Mouse (Mus musculus) intestine, embryonic 16.5 days (tissue): Measurements from ENCODE around the gene Vps13d. TPM values are rescaled to one million over a fixed set of nuclear protein-coding genes. Genes with fewer than 3 reads are reported as not detected.
A peak's percentile ranks its signal among the peaks of the same experiment; 100 is the strongest.

Source experiments
- ATAC-seq: fragments of 200-750 bp; cut with Nextera tagmentation; 2 replicates; pipeline ENCODE4 v1.8.0; 2017; ENCODE audit warnings: moderate TSS enrichment, moderate library complexity
- H3K27ac ChIP-seq: fragments of 300-500 bp; sonication (generic); 2 replicates; pipeline ENCODE4 v1.5.1; 2014; ENCODE audit warnings: mild to moderate bottlenecking, low read length
- H3K27me3 ChIP-seq: fragments of 300-500 bp; sonication (generic); replicated peaks from 2 replicates; pipeline ENCODE4 v1.6.1; 2014; ENCODE audit warnings: low read length, control low read depth, mixed read lengths; ENCODE audit not compliant: control insufficient read depth, insufficient read depth
- H3K36me3 ChIP-seq: fragments of 300-500 bp; sonication (generic); 2 replicates; pipeline ENCODE4 v1.6.1; 2014; ENCODE audit warnings: low read length, control low read depth; ENCODE audit not compliant: control insufficient read depth, insufficient read depth
- H3K4me1 ChIP-seq: fragments of 300-500 bp; sonication (generic); 2 replicates; pipeline ENCODE4 v1.6.1; 2014; ENCODE audit warnings: low read length, control low read depth, mixed read lengths; ENCODE audit not compliant: control insufficient read depth, insufficient read depth
- H3K4me2 ChIP-seq: fragments of 300-500 bp; sonication (generic); 2 replicates; pipeline ENCODE4 v1.6.1; 2014; ENCODE audit warnings: low read depth, low read length, control low read depth
- H3K4me3 ChIP-seq: fragments of 300-500 bp; sonication (generic); 2 replicates; pipeline ENCODE4 v1.5.1; 2014; ENCODE audit warnings: mild to moderate bottlenecking, low read length
- H3K9ac ChIP-seq: fragments of 300-500 bp; sonication (generic); 2 replicates; pipeline ENCODE4 v1.6.1; 2014; ENCODE audit warnings: low read depth, low read length
- H3K9me3 ChIP-seq: fragments of 300-500 bp; sonication (generic); 2 replicates; pipeline ENCODE4 v1.6.1; 2016; ENCODE audit warnings: low read length, control low read depth; ENCODE audit not compliant: control insufficient read depth
- WGBS: fragments of 180-500 bp; shearing (Covaris S2); extraction: QIAGEN DNeasy Blood & Tissue Kit; methylation state at CpG from one replicate; pipeline ENCODE4 v1.1.7; 2014; 5-methylcytosine and 5-hydroxymethylcytosine counted together
- polyA plus RNA-seq: library from polyadenylated mRNA; unstranded; fragments of >200 nt; fragmentation: Nextera tagmentation; extraction: Ambion mirVana; gene quantifications from 2 replicates; pipeline ENCODE4 v1.2.1, GENCODE M21; 2015

The Vps13d gene
- polyA plus RNA-seq = 10.0 and 11.4 TPM in 2 replicates

- H3K4me3 ChIP-seq = peak within 1 kb of the TSS; percentile 98
- ATAC-seq = peak; percentile 87
- under 1% methylated on average over 53 of the region's 53 CpGs for WGBS
- no peaks in the 10 kb centered on the region for H3K9me3 ChIP-seq
- no peaks in the 10 kb centered on the region for H3K36me3 ChIP-seq
- H3K9ac ChIP-seq = peak within 1 kb of the TSS; percentile 97
- H3K4me1 ChIP-seq = peaks cover 19% of the 10 kb centered on the region
- H3K27ac ChIP-seq = peak within 1 kb of the TSS; percentile 73
- H3K27me3 ChIP-seq = no peaks in the 10 kb centered on the region
- peak within 1 kb of the TSS; percentile 80 for H3K4me2 ChIP-seq
Measured at GRCm38 (mm10) chr4:145194559-145195162, at the start of gene Vps13d. Gene Vps13d (minus strand): TSS chr4:145195005.

DNA sequence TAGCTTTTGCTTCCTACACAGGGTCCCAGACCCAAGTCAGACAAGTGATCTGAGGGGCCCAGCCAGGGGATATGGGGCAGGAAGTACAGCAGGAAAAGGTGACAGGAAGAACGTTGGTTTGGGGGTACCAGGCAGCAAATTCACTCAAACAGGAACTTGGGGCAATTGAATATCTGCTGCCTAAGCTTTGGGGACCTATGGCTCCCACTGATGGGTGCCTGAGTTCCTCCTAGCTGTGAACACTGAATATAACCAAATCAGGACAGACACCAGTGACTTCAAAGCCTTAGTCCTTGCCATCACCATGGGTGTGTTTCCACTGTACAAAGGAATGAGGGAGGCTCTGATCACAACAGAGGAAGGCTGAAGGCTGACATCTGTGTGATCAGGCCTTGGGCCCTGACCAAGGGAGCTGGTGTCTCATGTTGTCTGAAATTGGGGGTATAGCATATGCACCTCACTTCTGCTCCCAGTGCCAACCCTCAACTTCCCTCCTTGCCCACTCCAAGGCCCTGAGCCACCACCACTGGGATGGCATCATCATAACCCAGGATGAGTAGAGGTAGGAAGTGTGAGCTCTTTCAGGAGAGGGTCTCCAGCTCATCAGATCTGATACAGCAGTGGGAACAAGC, 48.0 kb upstream of the Vps13d start:
- no peak for ATAC-seq
- Histone ChIP-seq H3K27ac (no peak overlapping the region), H3K4me1 (peaks cover 8% of the 10 kb centered on the region; the same call in 1 of the 2 replicates), H3K27me3 (no peaks in the 10 kb centered on the region), H3K9me3 (no peaks in the 10 kb centered on the region), H3K4me3 (no peak overlapping the region), H3K9ac (no peak overlapping the region), H3K36me3 (no peaks in the 10 kb centered on the region), H3K4me2 (no peak overlapping the region)
- 67% methylated on average over 1 of the region's 1 CpGs for WGBS

- Histone ChIP-seq H3K27me3 (no peaks in the 10 kb centered on the region), H3K4me2 (no peak overlapping the region), H3K27ac (no peak overlapping the region), H3K9me3 (no peaks in the 10 kb centered on the region), H3K4me1 (peaks cover 6% of the 10 kb centered on the region; the same call in 1 of the 2 replicates), H3K9ac (no peak overlapping the region), H3K36me3 (no peaks in the 10 kb centered on the region), H3K4me3 (no peak overlapping the region)
- WGBS = 81% methylated on average over 4 of the region's 4 CpGs
- ATAC-seq = no peak
Measured at GRCm38 (mm10) chr4:145240723-145241231, 46.0 kb upstream of the Vps13d start.

DNA sequence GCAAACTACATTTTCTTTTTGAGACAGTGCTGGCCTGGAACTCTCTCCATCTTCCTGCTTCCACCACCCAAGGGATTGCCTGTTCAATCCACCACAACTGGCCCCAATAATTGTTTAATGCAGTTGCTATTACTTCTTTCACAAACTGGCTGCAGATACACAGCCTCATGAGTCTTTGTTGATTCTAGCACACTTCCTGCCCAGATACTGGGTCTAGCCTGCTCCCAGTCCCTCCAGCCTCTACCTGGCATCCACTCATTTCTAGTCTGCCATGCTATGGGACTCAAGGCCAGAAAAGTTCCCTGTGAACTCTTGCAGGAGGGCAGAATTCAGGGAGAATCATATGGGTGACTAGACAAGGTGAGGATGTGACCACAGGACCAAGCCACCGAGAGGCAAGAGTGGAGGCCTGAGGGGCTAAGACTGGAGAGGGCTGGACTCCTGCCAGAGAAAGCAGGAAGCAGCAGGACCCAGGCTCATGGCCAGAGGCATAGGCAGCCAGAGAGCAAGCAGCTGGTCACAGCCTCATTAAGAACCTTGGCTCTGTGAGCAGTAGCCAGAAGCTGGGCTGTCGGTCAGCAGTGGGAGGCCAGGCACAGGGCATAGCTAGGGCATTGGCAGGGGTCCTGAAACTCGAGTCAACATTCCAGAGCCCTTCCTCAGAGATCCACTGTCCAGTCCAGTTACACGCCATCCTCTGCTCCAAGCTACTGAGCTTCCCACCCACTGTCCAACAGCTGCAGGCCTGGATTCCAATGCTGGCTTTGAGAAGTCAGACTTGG, 44.4 kb upstream of the Vps13d start:
- Histone ChIP-seq H3K27me3 (no peaks in the 10 kb centered on the region), H3K4me3 (no peak overlapping the region), H3K36me3 (no peaks in the 10 kb centered on the region), H3K9me3 (no peaks in the 10 kb centered on the region), H3K9ac (no peak overlapping the region), H3K4me2 (no peak overlapping the region), H3K27ac (peak overlapping the region; percentile 59), H3K4me1 (0 out of 2 replicates have a peak, but pooled peaks cover 2% of the 10 kb centered on the region)
- peak; percentile 87 for ATAC-seq
- 39% methylated on average over 4 of the region's 4 CpGs for WGBS

GRCm38 (mm10) chr4:145236027-145236426, 41.2 kb upstream of the Vps13d start:
- H3K4me1 ChIP-seq = peaks cover 2% of the 10 kb centered on the region
- no peak overlapping the region for H3K4me2 ChIP-seq
- no peak overlapping the region for H3K4me3 ChIP-seq
- no peaks in the 10 kb centered on the region for H3K36me3 ChIP-seq
- no peaks in the 10 kb centered on the region for H3K27me3 ChIP-seq
- no peak overlapping the region for H3K9ac ChIP-seq
- 87% methylated on average over 7 of the region's 7 CpGs for WGBS
- H3K27ac ChIP-seq = no peak overlapping the region
- no peak for ATAC-seq
- H3K9me3 ChIP-seq = no peaks in the 10 kb centered on the region

- H3K27me3 ChIP-seq = no peaks in the 10 kb centered on the region
- H3K9me3 ChIP-seq = no peaks in the 10 kb centered on the region
- no peaks in the 10 kb centered on the region for H3K36me3 ChIP-seq
- H3K9ac ChIP-seq = no peak overlapping the region
- WGBS = 33% methylated on average over 3 of the region's 3 CpGs
- H3K4me3 ChIP-seq = no peak overlapping the region
- H3K4me2 ChIP-seq = no peak overlapping the region
- ATAC-seq = peak; percentile 42; the same call in 1 of the 2 replicates
- H3K27ac ChIP-seq = no peak overlapping the region
- H3K4me1 ChIP-seq = no peaks in the 10 kb centered on the region; the same call in none of the 2 replicates
Measured at GRCm38 (mm10) chr4:145233487-145234228, 38.9 kb upstream of the Vps13d start.

DNA sequence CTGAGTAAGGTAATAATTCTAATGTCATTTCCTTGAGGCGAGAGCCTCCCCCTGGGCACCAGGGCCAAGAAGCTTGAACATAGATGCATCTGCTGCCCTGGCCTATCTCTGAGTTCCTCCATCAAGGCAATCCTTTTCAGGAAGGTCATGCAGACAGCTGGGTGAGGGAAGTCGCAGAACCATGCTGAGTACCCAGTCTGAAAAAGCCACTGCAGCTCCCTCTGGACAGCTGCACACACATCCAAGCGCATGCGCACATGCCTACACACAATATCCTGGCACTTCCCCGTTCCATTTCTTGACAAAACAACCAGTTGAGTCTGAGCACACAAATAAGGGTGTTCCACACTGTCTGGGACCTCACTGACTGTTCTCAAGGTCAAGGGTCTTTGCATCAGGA, 36.9 kb upstream of the Vps13d start:
- no peaks in the 10 kb centered on the region for H3K36me3 ChIP-seq
- H3K27me3 ChIP-seq = no peaks in the 10 kb centered on the region
- 87% methylated on average over 5 of the region's 5 CpGs for WGBS
- no peaks in the 10 kb centered on the region for H3K9me3 ChIP-seq
- H3K4me3 ChIP-seq = no peak overlapping the region
- no peak for ATAC-seq
- no peaks in the 10 kb centered on the region; the same call in none of the 2 replicates for H3K4me1 ChIP-seq
- H3K27ac ChIP-seq = no peak overlapping the region
- no peak overlapping the region for H3K9ac ChIP-seq
- H3K4me2 ChIP-seq = no peak overlapping the region

- Histone ChIP-seq H3K4me2 (no peak overlapping the region), H3K36me3 (no peaks in the 10 kb centered on the region), H3K4me1 (no peaks in the 10 kb centered on the region; the same call in none of the 2 replicates), H3K9me3 (no peaks in the 10 kb centered on the region), H3K27me3 (no peaks in the 10 kb centered on the region), H3K4me3 (no peak overlapping the region), H3K9ac (no peak overlapping the region), H3K27ac (no peak overlapping the region)
- ATAC-seq = no peak
- 87% methylated on average over 2 of the region's 2 CpGs for WGBS
Measured at GRCm38 (mm10) chr4:145230647-145231046, 35.8 kb upstream of the Vps13d start.
